Mouse (Mus musculus) midbrain, embryonic 12.5 days (tissue): ENCODE measurements at regions not wholly inside any gene's neighbourhood (a gene's known extent, or its start where the extent isn't known, plus 50 kb on each side); places are given as distances from the start of the nearest gene placed in this dataset.

Experiments used
- ATAC-seq: fragments of 200-750 bp; cut with Nextera tagmentation; 2 replicates; pipeline ENCODE4 v1.8.0; 2017; ENCODE audit warnings: low read depth, moderate TSS enrichment, moderate library complexity; ENCODE audit not compliant: low FRiP score
- H3K27ac ChIP-seq: fragments of 300-500 bp; sonication (generic); replicated peaks from 2 replicates; pipeline ENCODE4 v1.5.1; 2016; ENCODE audit warnings: mild to moderate bottlenecking
- H3K27me3 ChIP-seq: fragments of 300-500 bp; sonication (generic); 2 replicates; pipeline ENCODE4 v1.6.1; 2016; ENCODE audit warnings: mild to moderate bottlenecking
- H3K36me3 ChIP-seq: fragments of 300-500 bp; sonication (generic); 2 replicates; pipeline ENCODE4 v1.6.1; 2016
- H3K4me1 ChIP-seq: fragments of 300-500 bp; sonication (generic); 2 replicates; pipeline ENCODE4 v1.6.1; 2016
- H3K4me2 ChIP-seq: fragments of 300-500 bp; sonication (generic); replicated peaks from 2 replicates; pipeline ENCODE4 v1.6.1; 2016; ENCODE audit warnings: mild to moderate bottlenecking, moderate library complexity
- H3K4me3 ChIP-seq: fragments of 300-500 bp; sonication (generic); 2 replicates; pipeline ENCODE4 v1.5.1; 2016; ENCODE audit warnings: mild to moderate bottlenecking
- H3K9ac ChIP-seq: fragments of 300-500 bp; sonication (generic); replicated peaks from 2 replicates; pipeline ENCODE4 v1.6.1; 2016; ENCODE audit warnings: mild to moderate bottlenecking, moderate library complexity
- H3K9me3 ChIP-seq: fragments of 300-500 bp; sonication (generic); 2 replicates; pipeline ENCODE4 v1.6.1; 2016; ENCODE audit warnings: mild to moderate bottlenecking
- WGBS: fragments of 180-500 bp; shearing (Covaris S2); methylation state at CpG from one replicate; pipeline ENCODE4 v1.1.7; 2016; 5-methylcytosine and 5-hydroxymethylcytosine counted together

- Histone ChIP-seq H3K4me2 (no peak overlapping the region), H3K4me3 (no peak overlapping the region), H3K9me3 (no peaks in the 10 kb centered on the region), H3K9ac (no peak overlapping the region), H3K27ac (no peak overlapping the region), H3K36me3 (no peaks in the 10 kb centered on the region), H3K27me3 (no peaks in the 10 kb centered on the region), H3K4me1 (peaks cover 10% of the 10 kb centered on the region)
- WGBS, result 76% methylated on average over 2 of the region's 2 CpGs
- no peak for ATAC-seq
These were observed 107.3 kb upstream of the Cox10 start for GRCm38 (mm10) chr11:64186590-64186989.

GRCm38 (mm10) chr11:64180036-64180435 is 100.8 kb upstream of the Cox10 start:
- ATAC-seq, result no peak
- WGBS, result 73% methylated on average over 2 of the region's 2 CpGs
- H3K9me3 ChIP-seq, result no peaks in the 10 kb centered on the region

GRCm38 (mm10) chr11:64173421-64174062 is 94.3 kb upstream of the Cox10 start:
- H3K9me3 ChIP-seq, result no peaks in the 10 kb centered on the region
- no peak overlapping the region for H3K9ac ChIP-seq
- WGBS, result 73% methylated on average over 4 of the region's 4 CpGs
- no peak overlapping the region for H3K27ac ChIP-seq
- no peak overlapping the region for H3K4me2 ChIP-seq
- H3K4me1 ChIP-seq, result peaks cover 3% of the 10 kb centered on the region; the same call in 1 of the 2 replicates
- H3K36me3 ChIP-seq, result no peaks in the 10 kb centered on the region
- no peak for ATAC-seq
- H3K4me3 ChIP-seq, result no peak overlapping the region
- no peaks in the 10 kb centered on the region for H3K27me3 ChIP-seq

More at GRCm38 (mm10) chr11:64180036-64180435, 100.8 kb upstream of the Cox10 start:
- H3K4me2 ChIP-seq, result no peak overlapping the region
- no peaks in the 10 kb centered on the region for H3K36me3 ChIP-seq
- no peak overlapping the region for H3K4me3 ChIP-seq
- no peak overlapping the region for H3K9ac ChIP-seq
- H3K4me1 ChIP-seq, result no peaks in the 10 kb centered on the region
- H3K27ac ChIP-seq, result no peak overlapping the region
- H3K27me3 ChIP-seq, result no peaks in the 10 kb centered on the region

GRCm38 (mm10) chr11:64172926-64173325 is 93.7 kb upstream of the Cox10 start:
- H3K9ac ChIP-seq, result no peak overlapping the region
- no peaks in the 10 kb centered on the region for H3K36me3 ChIP-seq
- peaks cover 3% of the 10 kb centered on the region; the same call in 1 of the 2 replicates for H3K4me1 ChIP-seq
- H3K9me3 ChIP-seq, result no peaks in the 10 kb centered on the region
- H3K27me3 ChIP-seq, result no peaks in the 10 kb centered on the region
- no peak overlapping the region for H3K4me2 ChIP-seq
- ATAC-seq, result no peak
- no peak overlapping the region for H3K27ac ChIP-seq
- 58% methylated on average over 5 of the region's 5 CpGs for WGBS
- no peak overlapping the region for H3K4me3 ChIP-seq

GRCm38 (mm10) chr11:64168626-64169025 is 89.4 kb upstream of the Cox10 start:
- Histone ChIP-seq H3K9me3 (no peaks in the 10 kb centered on the region), H3K27ac (no peak overlapping the region), H3K27me3 (no peaks in the 10 kb centered on the region; the same call in 1 of the 2 replicates), H3K4me1 (peaks cover 8% of the 10 kb centered on the region), H3K9ac (no peak overlapping the region), H3K4me2 (no peak overlapping the region), H3K36me3 (no peaks in the 10 kb centered on the region), H3K4me3 (no peak overlapping the region)
- no peak for ATAC-seq
- WGBS, result 70% methylated on average over 8 of the region's 8 CpGs

GRCm38 (mm10) chr11:64164796-64165195 is 85.5 kb upstream of the Cox10 start:
- H3K36me3 ChIP-seq, result no peaks in the 10 kb centered on the region
- 81% methylated on average over 6 of the region's 6 CpGs for WGBS
- no peak overlapping the region for H3K4me3 ChIP-seq

GRCm38 (mm10) chr11:64158281-64158680 is 79.0 kb upstream of the Cox10 start:
- H3K27me3 ChIP-seq, result no peaks in the 10 kb centered on the region
- H3K4me2 ChIP-seq, result no peak overlapping the region
- H3K4me1 ChIP-seq, result no peaks in the 10 kb centered on the region
- H3K27ac ChIP-seq, result no peak overlapping the region
- H3K9me3 ChIP-seq, result no peaks in the 10 kb centered on the region
- WGBS, result 87% methylated on average over 5 of the region's 5 CpGs
- H3K4me3 ChIP-seq, result no peak overlapping the region
- no peak for ATAC-seq
- no peaks in the 10 kb centered on the region for H3K36me3 ChIP-seq
- no peak overlapping the region for H3K9ac ChIP-seq

More at GRCm38 (mm10) chr11:64164796-64165195, 85.5 kb upstream of the Cox10 start:
- H3K27me3 ChIP-seq, result no peaks in the 10 kb centered on the region; the same call in 1 of the 2 replicates
- ATAC-seq, result no peak
- peaks cover 5% of the 10 kb centered on the region; the same call in 1 of the 2 replicates for H3K4me1 ChIP-seq
- H3K27ac ChIP-seq, result no peak overlapping the region
- H3K9ac ChIP-seq, result no peak overlapping the region
- no peak overlapping the region for H3K4me2 ChIP-seq
- no peaks in the 10 kb centered on the region for H3K9me3 ChIP-seq

GRCm38 (mm10) chr11:64156640-64157039 is 77.4 kb upstream of the Cox10 start:
- no peak for ATAC-seq
- WGBS, result 89% methylated on average over 7 of the region's 7 CpGs
- H3K4me1 ChIP-seq, result no peaks in the 10 kb centered on the region

GRCm38 (mm10) chr11:64139483-64139882 is 60.2 kb upstream of the Cox10 start:
- Histone ChIP-seq H3K36me3 (no peaks in the 10 kb centered on the region), H3K4me2 (no peak overlapping the region), H3K9me3 (no peaks in the 10 kb centered on the region), H3K4me1 (peaks cover under 1% of the 10 kb centered on the region; the same call in 1 of the 2 replicates), H3K4me3 (no peak overlapping the region), H3K27me3 (no peaks in the 10 kb centered on the region), H3K9ac (no peak overlapping the region), H3K27ac (no peak overlapping the region)
- ATAC-seq, result no peak
- WGBS, result 100% methylated on average over 2 of the region's 2 CpGs

More at GRCm38 (mm10) chr11:64156640-64157039, 77.4 kb upstream of the Cox10 start:
- no peak overlapping the region for H3K4me2 ChIP-seq
- no peaks in the 10 kb centered on the region for H3K36me3 ChIP-seq
- no peak overlapping the region for H3K4me3 ChIP-seq
- H3K27me3 ChIP-seq, result no peaks in the 10 kb centered on the region
- no peak overlapping the region for H3K27ac ChIP-seq
- H3K9ac ChIP-seq, result no peak overlapping the region
- H3K9me3 ChIP-seq, result no peaks in the 10 kb centered on the region

GRCm38 (mm10) chr11:64138934-64139333 is 59.7 kb upstream of the Cox10 start:
- no peak for ATAC-seq

GRCm38 (mm10) chr11:64135766-64136165 is 56.5 kb upstream of the Cox10 start:
- Histone ChIP-seq H3K9me3 (no peaks in the 10 kb centered on the region), H3K27ac (peak overlapping the region; percentile 86), H3K4me1 (peaks cover 5% of the 10 kb centered on the region; the same call in 1 of the 2 replicates), H3K4me2 (no peak overlapping the region), H3K27me3 (peaks cover 2% of the 10 kb centered on the region; the same call in 1 of the 2 replicates), H3K36me3 (no peaks in the 10 kb centered on the region), H3K4me3 (no peak overlapping the region), H3K9ac (no peak overlapping the region)
- ATAC-seq, result peak; percentile 39; the same call in 1 of the 2 replicates
- 71% methylated on average over 5 of the region's 5 CpGs for WGBS

More at GRCm38 (mm10) chr11:64138934-64139333, 59.7 kb upstream of the Cox10 start:
- H3K27ac ChIP-seq, result no peak overlapping the region
- no peak overlapping the region for H3K9ac ChIP-seq
- no peak overlapping the region for H3K4me2 ChIP-seq
- no peaks in the 10 kb centered on the region for H3K27me3 ChIP-seq
- H3K4me1 ChIP-seq, result peaks cover 5% of the 10 kb centered on the region; the same call in 1 of the 2 replicates
- no peaks in the 10 kb centered on the region for H3K9me3 ChIP-seq
- 76% methylated on average over 4 of the region's 4 CpGs for WGBS
- no peak overlapping the region for H3K4me3 ChIP-seq
- no peaks in the 10 kb centered on the region for H3K36me3 ChIP-seq

GRCm38 (mm10) chr11:64135308-64135591 is 56.0 kb upstream of the Cox10 start:
- no peak overlapping the region for H3K4me3 ChIP-seq
- no peak overlapping the region for H3K9ac ChIP-seq
- peak overlapping the region; percentile 86 for H3K27ac ChIP-seq
- H3K9me3 ChIP-seq, result no peaks in the 10 kb centered on the region
- no peak for ATAC-seq
- H3K36me3 ChIP-seq, result no peaks in the 10 kb centered on the region
- whole genome bisulfite sequencing, result 49% methylated on average over 2 of the region's 2 CpGs
- peaks cover 5% of the 10 kb centered on the region; the same call in 1 of the 2 replicates for H3K4me1 ChIP-seq
- H3K4me2 ChIP-seq, result no peak overlapping the region
- H3K27me3 ChIP-seq, result peaks cover 3% of the 10 kb centered on the region; the same call in 1 of the 2 replicates
